Mouse (Mus musculus) kidney, embryonic 15.5 days (tissue): ENCODE measurements around the gene Nmb. TPM values are rescaled to one million over a fixed set of nuclear protein-coding genes. Genes with fewer than 3 reads are reported as not detected.

Source experiments
- polyA plus RNA-seq: library from polyadenylated mRNA; unstranded; fragments of >200 nt; fragmentation: Nextera tagmentation; extraction: Ambion mirVana; gene quantifications from 2 replicates; pipeline ENCODE4 v1.2.1, GENCODE M21; 2015

Nmb gene
- polyA plus RNA-seq, 1 experiment from 2014 or later, result 10.0 TPM

Other genes starting within 250 kb of the Nmb start
- gene Crtc3, start 216.2 kb downstream of the Nmb start, polyA plus RNA-seq, result 20.6 and 21.9 TPM in 2 replicates
- 95.2 and 95.3 TPM in 2 replicates for gene Iqgap1, start 79.1 kb downstream of the Nmb start, polyA plus RNA-seq
- 2.8 and 2.9 TPM in 2 replicates for gene Zscan2, start 44.2 kb downstream of the Nmb start, polyA plus RNA-seq
- gene Wdr73, start 3.8 kb downstream of the Nmb start, polyA plus RNA-seq, result 36.7 and 37.5 TPM in 2 replicates
- 217 and 223 TPM in 2 replicates for gene Sec11a, start 42.7 kb upstream of the Nmb start, polyA plus RNA-seq
- 14.1 and 16.2 TPM in 2 replicates for gene Zfp592, start 88.6 kb upstream of the Nmb start, polyA plus RNA-seq
- 0.42 and 0.54 TPM in 2 replicates for gene Alpk3, start 152.5 kb upstream of the Nmb start, polyA plus RNA-seq
- 0.13 and 0.49 TPM in 2 replicates for gene Slc28a1, start 209.7 kb upstream of the Nmb start, polyA plus RNA-seq